Mouse (Mus musculus): ENCODE data around the gene Apba1.

Gene Apba1

DNA sequence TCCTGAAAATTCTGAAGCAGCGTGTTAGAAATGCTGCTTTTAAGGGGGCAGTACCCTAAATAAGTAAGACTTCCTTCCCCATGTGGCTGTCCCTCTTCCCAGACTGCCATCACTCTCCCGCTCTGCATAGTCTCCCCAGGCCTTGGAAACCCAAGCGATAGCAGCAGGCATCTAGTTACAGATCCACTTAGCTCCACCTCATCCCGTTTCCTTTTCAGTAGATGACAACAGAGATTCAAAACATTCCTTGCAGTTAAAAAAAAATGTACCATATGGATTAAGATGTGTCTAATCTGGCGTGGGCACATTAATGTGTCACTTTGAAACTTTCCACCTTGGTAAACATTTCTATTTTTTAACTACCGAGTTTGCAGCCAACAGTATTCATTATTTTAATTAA lies 48.1 kb downstream of the Apba1 start:
- DNase-seq (ENCODE audit: low spot score in 2 of 2), result no peak

GRCm38 (mm10) chr19:23807371-23807770 lies 48.7 kb downstream of the Apba1 start:
- no peak for DNase-seq (ENCODE audit: low spot score in 2 of 2)

- no peak for DNase-seq (ENCODE audit: low spot score in 2 of 2)
These were observed 50.5 kb downstream of the Apba1 start for GRCm38 (mm10) chr19:23809236-23809635.

GRCm38 (mm10) chr19:23810512-23810911 lies 51.8 kb downstream of the Apba1 start:
- no peak for DNase-seq (ENCODE audit: low spot score in 2 of 2)

DNA sequence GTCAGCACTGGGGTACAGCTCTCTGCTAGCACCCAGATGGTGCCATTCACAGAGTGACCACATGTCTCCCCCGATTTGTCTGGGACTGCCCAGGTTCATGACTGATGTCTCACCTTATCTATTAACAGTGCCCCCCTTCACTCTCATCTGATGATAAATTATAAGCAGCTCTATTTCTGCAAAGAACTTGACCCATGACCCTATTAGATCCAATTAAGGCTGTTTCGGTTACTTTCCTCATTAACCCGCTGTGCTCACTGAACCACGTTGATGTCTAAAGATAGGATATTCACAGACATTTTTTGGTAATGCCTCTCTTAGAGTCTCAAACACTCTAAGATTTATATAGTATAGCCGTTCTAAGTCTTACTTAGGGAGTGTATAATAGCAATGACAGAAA lies 52.3 kb downstream of the Apba1 start:
- DNase-seq (ENCODE audit: low spot score in 2 of 2), result no peak

- no peak for DNase-seq (ENCODE audit: low spot score in 2 of 2)
These were observed 58.1 kb downstream of the Apba1 start for GRCm38 (mm10) chr19:23816762-23817161.

GRCm38 (mm10) chr19:23817196-23817595 lies 58.5 kb downstream of the Apba1 start:
- DNase-seq (ENCODE audit: low spot score in 2 of 2), result no peak

DNA sequence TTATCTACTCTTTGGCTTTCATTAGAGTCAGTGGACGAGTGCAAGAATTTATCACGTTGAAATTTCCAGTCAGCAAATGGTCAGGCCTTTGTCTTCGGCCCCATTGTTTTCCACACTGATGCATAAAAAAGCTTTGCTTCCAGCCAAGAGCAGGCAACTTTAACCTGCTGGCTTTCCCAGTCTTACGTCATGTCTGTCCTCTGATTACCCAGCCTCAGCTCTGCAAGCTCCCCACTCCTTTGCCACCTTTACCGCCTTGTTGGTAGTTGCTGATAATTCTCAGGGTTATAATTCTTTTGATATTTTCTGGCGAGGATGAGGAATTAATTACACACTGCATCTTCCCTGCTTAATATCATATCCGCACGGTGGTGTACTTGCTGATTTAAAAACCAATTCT lies 61.2 kb downstream of the Apba1 start:
- DNase-seq (ENCODE audit: low spot score in 2 of 2), result no peak

- no peak for DNase-seq (ENCODE audit: low spot score in 2 of 2)
These were observed 63.8 kb downstream of the Apba1 start for GRCm38 (mm10) chr19:23822497-23822896.

- DNase-seq (ENCODE audit: low spot score in 2 of 2), result no peak
These were observed 64.8 kb downstream of the Apba1 start for GRCm38 (mm10) chr19:23823533-23823932.

DNA sequence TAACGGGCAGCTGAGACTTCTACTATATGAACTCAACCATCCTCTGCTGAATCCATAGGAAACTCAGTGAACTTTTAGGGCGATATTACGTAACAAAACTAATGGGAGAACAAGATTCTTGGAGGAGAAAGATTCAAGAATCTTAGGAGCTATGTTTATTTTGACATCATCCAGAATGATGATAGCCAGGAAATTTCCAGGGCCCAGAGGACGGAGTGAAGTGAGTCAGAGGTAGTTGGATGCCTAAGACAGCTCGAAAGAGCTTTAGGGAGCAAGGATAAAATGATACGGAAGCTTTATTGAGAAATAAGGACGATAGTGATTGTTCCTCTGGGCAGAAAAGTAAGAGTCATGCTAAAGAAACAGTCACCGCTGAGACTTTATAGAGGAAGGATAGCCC lies 67.6 kb downstream of the Apba1 start:
- DNase-seq (ENCODE audit: low spot score in 2 of 2), result no peak

DNA sequence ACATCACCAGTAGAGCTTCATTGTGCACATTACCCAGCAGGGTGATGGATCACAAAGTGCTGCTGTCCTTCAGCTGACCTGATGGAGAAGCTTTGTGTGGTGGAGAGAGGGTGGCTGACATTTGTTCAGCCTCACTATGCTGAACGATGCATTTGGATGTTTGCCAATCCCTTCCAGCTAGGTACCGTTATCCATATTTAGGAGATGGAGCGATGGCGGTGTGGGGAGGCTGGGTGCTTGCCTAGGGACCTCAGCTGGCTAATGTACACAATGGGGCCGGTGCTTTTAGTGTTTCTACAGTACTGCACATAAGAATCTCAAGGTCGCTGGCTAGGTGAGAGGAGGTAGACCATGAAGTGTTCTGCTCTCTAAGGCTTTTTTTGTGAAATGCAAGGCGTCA lies 72.1 kb downstream of the Apba1 start:
- DNase-seq (ENCODE audit: low spot score in 2 of 2), result no peak

GRCm38 (mm10) chr19:23833685-23834682 lies 75.3 kb downstream of the Apba1 start:
- DNase-seq (ENCODE audit: low spot score in 2 of 2), result peak in 1 of 2 experiments; percentile 59

DNA sequence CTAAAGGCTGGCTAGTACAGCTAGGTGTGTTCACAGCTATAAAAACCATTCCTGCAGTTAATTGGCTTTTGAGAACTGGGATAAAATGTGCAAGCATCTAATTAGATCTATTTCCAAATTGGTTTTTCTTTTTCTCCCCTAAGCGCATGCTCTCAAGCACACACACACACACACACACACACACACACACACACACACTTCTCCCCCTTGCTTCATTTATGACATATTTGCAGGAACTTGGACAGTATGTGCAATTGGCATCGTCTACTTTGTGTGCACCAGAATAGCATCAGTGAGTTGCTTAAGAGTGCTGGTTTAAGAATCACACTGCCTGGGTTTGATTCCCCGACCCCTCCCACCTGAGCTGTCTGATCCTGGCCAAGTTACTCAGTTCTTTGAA lies 76.0 kb downstream of the Apba1 start:
- DNase-seq (ENCODE audit: low spot score in 2 of 2), result no peak

DNA sequence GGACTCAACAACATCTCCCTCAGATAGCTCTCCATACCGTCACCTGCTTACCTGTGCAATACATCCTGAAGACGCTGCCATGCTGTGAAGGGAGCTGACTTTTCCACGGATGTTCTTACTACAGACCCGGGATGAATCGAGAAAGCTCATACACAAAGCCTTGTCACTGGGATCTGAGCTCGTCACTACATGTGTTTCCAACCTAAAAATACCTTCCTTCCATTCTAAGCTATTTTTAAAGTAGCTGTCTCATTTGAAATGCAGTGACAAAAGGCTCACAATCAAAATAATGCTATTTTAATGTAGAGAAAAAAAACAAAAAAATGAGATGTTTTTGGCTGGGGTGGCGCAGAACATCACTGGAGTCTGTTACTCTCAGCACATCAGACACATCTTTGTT lies 97.1 kb downstream of the Apba1 start:
- DNase-seq (ENCODE audit: low spot score in 2 of 2), result no peak

- DNase-seq (ENCODE audit: low spot score in 2 of 2), result no peak
These were observed 99.4 kb downstream of the Apba1 start for GRCm38 (mm10) chr19:23858091-23858490.

DNA sequence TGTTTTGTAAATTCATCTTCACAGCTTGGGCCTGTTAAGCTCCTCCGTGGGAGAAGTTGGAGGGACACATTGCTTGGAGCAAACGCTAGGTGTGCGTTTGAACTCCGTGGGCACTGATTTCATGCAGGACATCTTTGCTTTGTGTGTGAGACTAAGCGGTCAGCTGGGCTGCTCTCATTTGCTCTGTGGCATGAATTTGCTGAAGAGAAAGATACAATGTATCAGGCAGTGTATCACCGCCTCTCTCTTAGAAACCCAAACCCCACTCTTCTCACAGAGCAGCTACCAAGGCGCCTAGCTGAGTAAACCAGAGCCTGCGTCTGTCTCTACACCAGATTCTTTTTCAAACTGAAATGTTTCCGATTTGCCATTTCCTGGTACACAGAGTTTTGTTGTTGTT lies 100.1 kb downstream of the Apba1 start:
- no peak for DNase-seq (ENCODE audit: low spot score in 2 of 2)

DNA sequence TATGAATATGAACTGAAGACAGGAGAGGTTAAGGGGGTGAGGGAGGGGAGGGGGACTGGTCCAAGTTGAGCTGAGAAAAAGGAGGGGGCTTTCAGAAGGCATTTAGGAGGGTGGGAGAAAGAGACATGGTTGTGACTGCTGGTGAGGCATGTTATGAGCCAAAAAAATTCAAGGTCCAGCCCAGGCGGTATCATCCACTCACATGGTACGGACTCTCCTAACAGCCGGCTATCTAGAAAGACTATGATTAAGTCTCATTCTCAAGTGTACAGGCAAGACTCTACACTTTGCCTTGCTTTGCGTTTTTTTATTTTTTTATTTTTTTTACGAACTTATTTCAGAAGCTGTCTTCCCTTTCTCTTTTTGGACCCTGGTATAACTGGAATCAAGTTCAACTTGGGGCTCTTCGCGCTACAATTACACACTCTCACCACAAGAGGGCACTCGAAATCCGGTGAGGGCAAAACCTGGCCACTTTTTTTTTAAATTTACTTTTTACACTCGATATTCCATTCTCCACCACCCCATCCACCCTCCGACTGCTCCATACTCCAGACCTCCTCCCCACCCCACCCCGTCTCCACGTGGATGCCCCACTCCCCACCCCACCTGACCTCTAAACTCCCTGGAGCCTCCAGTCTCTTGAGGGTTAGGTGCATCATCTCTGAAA lies 101.6 kb downstream of the Apba1 start:
- peak in 1 of 2 experiments; percentile 34 for DNase-seq (ENCODE audit: low spot score in 2 of 2)

DNA sequence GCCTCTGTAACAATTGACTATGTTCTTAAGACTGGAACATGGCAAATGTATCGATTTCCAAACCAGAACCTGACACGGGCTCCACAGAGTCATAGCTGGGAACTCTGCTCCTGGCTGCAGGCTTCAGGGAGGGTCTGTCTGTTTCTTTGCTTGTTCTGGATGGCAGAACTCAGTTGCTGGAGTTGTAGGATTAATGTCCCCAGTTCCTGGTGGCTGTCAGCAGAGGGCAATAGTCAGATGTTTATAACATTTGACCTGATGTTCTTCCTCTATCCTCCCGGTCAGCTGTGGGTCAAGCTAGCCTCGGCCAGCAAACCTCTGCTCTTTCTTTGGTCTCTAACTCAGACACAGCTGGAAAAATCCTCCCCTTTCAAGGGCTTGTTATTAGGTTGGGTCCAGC lies 104.0 kb downstream of the Apba1 start:
- DNase-seq (ENCODE audit: low spot score in 2 of 2), result no peak

GRCm38 (mm10) chr19:23863959-23864358 lies 105.3 kb downstream of the Apba1 start:
- DNase-seq (ENCODE audit: low spot score in 2 of 2), result no peak

DNA sequence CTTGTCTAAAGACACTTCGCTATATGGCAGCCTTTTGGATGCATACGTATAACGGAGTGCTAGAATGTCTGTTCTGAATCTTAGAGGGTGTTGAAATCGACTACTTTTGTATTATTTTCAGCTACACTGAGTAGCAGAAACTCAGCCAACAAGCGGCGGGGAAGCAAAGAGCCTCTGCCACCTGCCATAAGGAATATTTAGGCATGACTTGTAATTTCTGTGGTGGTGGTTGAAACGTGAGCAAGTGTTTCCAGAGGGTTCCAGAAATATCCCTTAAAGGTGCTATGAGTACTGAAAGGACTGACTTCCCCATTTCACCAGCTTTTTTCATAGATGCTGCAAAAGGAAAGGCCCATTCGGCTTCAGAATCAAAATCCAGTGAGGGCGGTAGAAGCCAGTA lies 107.4 kb downstream of the Apba1 start:
- DNase-seq (ENCODE audit: low spot score in 2 of 2), result no peak

- DNase-seq (ENCODE audit: low spot score in 2 of 2), result peak; percentile 39 to 71
These were observed 108.4 kb downstream of the Apba1 start for GRCm38 (mm10) chr19:23867052-23867451.

- DNase-seq (ENCODE audit: low spot score in 2 of 2), result no peak
These were observed 108.9 kb downstream of the Apba1 start for GRCm38 (mm10) chr19:23867589-23867988.
